In the genomic region with DNA sequence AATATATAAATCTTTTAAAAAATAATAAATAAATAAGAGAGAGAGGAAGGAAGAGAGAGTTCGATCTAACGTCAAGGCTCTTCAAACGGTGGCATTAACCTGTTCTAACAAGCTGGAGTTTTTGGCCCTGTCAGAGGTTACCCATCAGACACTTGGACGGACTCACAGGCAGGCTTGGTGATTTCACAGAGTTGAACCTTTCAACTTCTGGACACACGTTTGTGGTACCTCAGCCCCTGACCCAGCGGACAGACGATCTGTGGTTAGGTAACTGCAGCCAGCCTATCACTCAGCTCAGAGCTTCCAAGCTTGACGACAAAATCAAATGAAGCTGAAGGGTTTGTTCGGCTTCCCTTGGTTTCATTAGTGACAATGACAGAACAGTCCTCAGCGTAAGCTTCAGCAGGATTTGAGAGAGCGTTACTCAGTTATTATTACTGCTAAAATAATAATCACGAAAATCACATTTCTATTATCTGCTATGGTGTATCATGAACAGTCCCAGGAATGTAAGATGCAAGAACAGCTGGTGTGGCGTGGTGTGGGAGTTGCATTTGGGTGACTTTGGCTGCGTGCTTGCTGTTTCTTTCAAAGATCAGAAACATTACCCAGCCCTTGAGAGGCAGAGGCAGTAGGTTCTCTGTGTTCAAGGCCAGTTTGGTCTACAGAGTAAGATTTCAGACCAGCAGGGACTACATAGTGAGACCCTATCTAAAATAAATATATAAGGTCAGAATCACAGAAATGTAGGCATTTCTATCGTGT, we compare ENCODE assay signal across 26 mouse cellular contexts.
"Had no signal": no experiment of that assay in that cellular context is flagged by ENCODE, and none has a peak within 500 bp of the region (broad histone marks: within the 10 kb centered on the region; RNA-seq: fewer than 3 reads in every experiment).

No protein-coding gene starts in this region.

- H3K27me3 ChIP-seq: intestine, embryonic 15.5 days had no signal

- H3K36me3 ChIP-seq: heart, embryonic 13.5 days; heart, embryonic 15.5 days; hindbrain, embryonic 10.5 days; hindbrain, embryonic 12.5 days; intestine, embryonic 15.5 days; limb, embryonic 13.5 days; limb, embryonic 15.5 days had no signal

- H3K4me3 ChIP-seq: gastrocnemius, adult 2 months; heart, adult 2 months; heart, embryonic 13.5 days; heart, embryonic 15.5 days; hindbrain, embryonic 10.5 days; hindbrain, embryonic 12.5 days; intestine, embryonic 15.5 days; limb, embryonic 13.5 days; limb, embryonic 15.5 days had no signal

- H3K27ac ChIP-seq: gastrocnemius, adult 2 months; heart, adult 2 months; heart, embryonic 13.5 days; heart, embryonic 15.5 days; hindbrain, embryonic 10.5 days; hindbrain, embryonic 12.5 days; hindbrain, embryonic 14.5 days; intestine, embryonic 15.5 days; limb, embryonic 15.5 days; liver, embryonic 14.5 days had no signal

- H3K9me3 ChIP-seq: heart, embryonic 13.5 days; heart, embryonic 15.5 days; hindbrain, embryonic 10.5 days; hindbrain, embryonic 12.5 days; intestine, embryonic 15.5 days; limb, embryonic 13.5 days; limb, embryonic 15.5 days had no signal

- H3K9ac ChIP-seq: heart, embryonic 13.5 days; heart, embryonic 15.5 days; hindbrain, embryonic 12.5 days; hindbrain, embryonic 14.5 days; intestine, embryonic 15.5 days; limb, embryonic 13.5 days; limb, embryonic 15.5 days; liver, embryonic 14.5 days had no signal

- H3K4me2 ChIP-seq: heart, embryonic 11.5 days; heart, embryonic 13.5 days; heart, embryonic 15.5 days; hindbrain, embryonic 12.5 days; hindbrain, embryonic 14.5 days; intestine, embryonic 15.5 days; limb, embryonic 13.5 days; limb, embryonic 15.5 days; liver, embryonic 11.5 days had no signal

- DNase-seq: gastrocnemius, adult 2 months; gastrocnemius, postnatal 10 days; gastrocnemius, postnatal 25 days; heart, adult 2 months; heart, postnatal 4 days; kidney, adult 18-20 months; kidney, adult 9 months; kidney, postnatal 10 days; kidney, postnatal 25 days; layer of hippocampus, adult 9-11 months; layer of hippocampus, postnatal 36 days; left cerebral cortex, postnatal 4 days had no signal

- ATAC-seq: hindbrain, embryonic 16.5 days; inflammation-experienced regulatory T-cells, adult 6 months; intestine, embryonic 15.5 days; intestine, postnatal 0 days had no signal
